Comparison of ENCODE assay signal across 8 mouse cellular contexts in the genomic region with DNA sequence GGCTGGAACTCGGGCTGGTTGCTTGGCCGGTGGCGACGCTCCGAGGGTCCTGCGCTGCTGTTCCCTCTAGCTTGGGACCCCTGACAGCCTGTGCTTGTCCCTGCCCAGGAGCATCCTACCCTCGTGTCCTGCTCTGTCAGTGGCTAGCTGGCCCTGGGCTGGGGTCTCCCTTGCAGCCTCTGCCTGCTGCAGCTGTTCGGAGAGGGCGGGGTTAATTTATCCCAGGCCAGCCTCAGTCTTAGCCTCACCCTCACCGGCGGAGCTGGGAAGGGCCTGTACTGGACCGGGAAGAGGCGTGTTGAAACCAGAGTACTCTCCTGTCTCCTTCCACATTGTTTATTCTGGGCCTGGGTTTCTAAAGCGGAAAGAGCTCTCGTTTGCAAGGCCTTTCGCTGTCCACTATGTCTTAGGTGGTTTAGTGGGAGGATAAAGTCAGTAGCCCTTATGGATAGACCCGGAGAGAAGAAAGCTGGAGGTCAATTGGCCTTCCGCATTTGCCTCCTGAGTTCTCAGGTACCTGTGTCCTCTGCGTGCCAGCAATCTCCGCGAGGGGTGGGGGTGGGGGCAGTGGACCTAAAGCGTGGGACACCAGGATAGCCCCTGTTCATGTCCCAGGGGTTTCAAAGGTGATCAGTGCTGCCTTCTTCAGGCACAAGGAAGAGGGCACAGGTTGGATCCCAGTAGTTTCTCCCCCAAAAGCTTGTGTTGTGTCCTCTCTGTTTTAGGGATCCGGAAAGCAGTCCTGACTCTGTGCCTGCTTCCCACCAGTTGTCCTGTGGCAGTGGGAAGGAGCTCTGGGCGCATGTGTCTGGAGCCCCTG. TPM values are rescaled to one million over a fixed set of nuclear protein-coding genes. Genes with fewer than 3 reads are reported as not detected.
DNase-seq lines count a peak whose midpoint lies in the region; ATAC-seq and TF ChIP-seq lines count a peak whose summit lies in the region.

No protein-coding gene starts in this region.

- no peak overlapping the region for H3K27ac ChIP-seq in testis, adult 2 months (ENCODE audit: control insufficient read depth, insufficient read depth, low read depth, low read length)
- H3K27ac ChIP-seq in forebrain, embryonic 13.5 days = no peak overlapping the region
- no peak overlapping the region; the same call in 1 of the 2 replicates for H3K27ac ChIP-seq in intestine, embryonic 14.5 days (ENCODE audit: low read depth)
- H3K27ac ChIP-seq in lung, embryonic 14.5 days (ENCODE audit: low read depth) = no peak overlapping the region
- no peak overlapping the region for H3K27ac ChIP-seq in stomach, embryonic 14.5 days (ENCODE audit: low read length)

- peak overlapping the region; percentile 60 for H3K4me3 ChIP-seq in testis, adult 2 months (ENCODE audit: control insufficient read depth, low read depth, low read length)
- H3K4me3 ChIP-seq in forebrain, embryonic 13.5 days = peak overlapping the region; percentile 50
- H3K4me3 ChIP-seq in intestine, embryonic 14.5 days (ENCODE audit: low read depth, low read length) = peak overlapping the region; percentile 54
- peak overlapping the region; percentile 61 for H3K4me3 ChIP-seq in lung, embryonic 14.5 days (ENCODE audit: low read depth, low read length)
- H3K4me3 ChIP-seq in stomach, embryonic 14.5 days (ENCODE audit: low read depth, low read length) = peak overlapping the region; percentile 60

- H3K9me3 ChIP-seq in forebrain, embryonic 13.5 days (replicated peaks) = no peaks in the 10 kb centered on the region
- no peaks in the 10 kb centered on the region for H3K9me3 ChIP-seq in intestine, embryonic 14.5 days (ENCODE audit: control insufficient read depth, low read length)
- no peaks in the 10 kb centered on the region for H3K9me3 ChIP-seq in lung, embryonic 14.5 days (ENCODE audit: low read depth, low read length)
- H3K9me3 ChIP-seq in stomach, embryonic 14.5 days (ENCODE audit: control insufficient read depth, low read depth, low read length) = no peaks in the 10 kb centered on the region

- ATAC-seq in forebrain, embryonic 13.5 days = no peak
- no peak; the same call in 1 of the 2 replicates for ATAC-seq in intestine, embryonic 14.5 days (replicated peaks; ENCODE audit: low FRiP score, low TSS enrichment, low read depth)
- peak; percentile 23; the same call in 1 of the 2 replicates for ATAC-seq in lung, embryonic 14.5 days (ENCODE audit: insufficient read depth)
- peak; percentile 54 for ATAC-seq in stomach, embryonic 14.5 days (ENCODE audit: insufficient number of reproducible peaks, insufficient read depth, low FRiP score, low read depth)

- peak overlapping the region; percentile 98 for H3K4me2 ChIP-seq in forebrain, embryonic 13.5 days
- peak overlapping the region; percentile 99 for H3K4me2 ChIP-seq in intestine, embryonic 14.5 days (ENCODE audit: low read length)
- H3K4me2 ChIP-seq in lung, embryonic 14.5 days = peak overlapping the region; percentile 97
- peak overlapping the region; percentile 96 for H3K4me2 ChIP-seq in stomach, embryonic 14.5 days (replicated peaks; ENCODE audit: low read depth, low read length)

- no peak for TF ChIP-seq POLR2A in testis, adult 2 months (IDR thresholded peaks at IDR 0.05; ENCODE audit: control insufficient read depth, low read depth, low read length)

- H3K36me3 ChIP-seq in testis, adult 2 months (ENCODE audit: control insufficient read depth, insufficient read depth, low read length) = no peaks in the 10 kb centered on the region
- H3K36me3 ChIP-seq in forebrain, embryonic 13.5 days (ENCODE audit: poor library complexity, severe bottlenecking) = no peaks in the 10 kb centered on the region
- no peaks in the 10 kb centered on the region for H3K36me3 ChIP-seq in intestine, embryonic 14.5 days (ENCODE audit: control insufficient read depth, insufficient read depth, low read length)
- no peaks in the 10 kb centered on the region for H3K36me3 ChIP-seq in lung, embryonic 14.5 days (ENCODE audit: insufficient read depth)
- H3K36me3 ChIP-seq in stomach, embryonic 14.5 days (ENCODE audit: control insufficient read depth, insufficient read depth, low read length) = no peaks in the 10 kb centered on the region

- TF ChIP-seq CTCF in testis, adult 2 months (IDR thresholded peaks at IDR 0.05; ENCODE audit: control insufficient read depth, insufficient read depth, insufficient replicate concordance, low read depth, low read length) = no peak
- TF ChIP-seq CTCF in lung, embryonic 14.5 days (IDR thresholded peaks at IDR 0.05; ENCODE audit: low read depth) = 0 out of 2 replicates have a peak, but pooled peaks have one; percentile 1

- peaks cover 10% of the 10 kb centered on the region for H3K4me1 ChIP-seq in testis, adult 2 months (ENCODE audit: control insufficient read depth, insufficient read depth, low read length)
- H3K4me1 ChIP-seq in forebrain, embryonic 13.5 days = peaks cover 22% of the 10 kb centered on the region
- peaks cover 21% of the 10 kb centered on the region for H3K4me1 ChIP-seq in intestine, embryonic 14.5 days (replicated peaks; ENCODE audit: control insufficient read depth, insufficient read depth, low read length)
- H3K4me1 ChIP-seq in lung, embryonic 14.5 days (ENCODE audit: insufficient read depth) = peaks cover 9% of the 10 kb centered on the region; the same call in 1 of the 2 replicates
- H3K4me1 ChIP-seq in stomach, embryonic 14.5 days (ENCODE audit: control insufficient read depth, insufficient read depth, low read length) = peaks cover 7% of the 10 kb centered on the region; the same call in 1 of the 2 replicates

- H3K27me3 ChIP-seq in testis, adult 2 months (ENCODE audit: control insufficient read depth, insufficient read depth, low read length) = no peaks in the 10 kb centered on the region
- peaks cover 57% of the 10 kb centered on the region for H3K27me3 ChIP-seq in forebrain, embryonic 13.5 days
- H3K27me3 ChIP-seq in intestine, embryonic 14.5 days (replicated peaks; ENCODE audit: control insufficient read depth, insufficient read depth, low read length) = peaks cover 4% of the 10 kb centered on the region; the same call in 1 of the 2 replicates
- H3K27me3 ChIP-seq in lung, embryonic 14.5 days (ENCODE audit: insufficient read depth, low read length) = 0 out of 2 replicates have a peak, but pooled peaks cover 3% of the 10 kb centered on the region
- H3K27me3 ChIP-seq in stomach, embryonic 14.5 days (ENCODE audit: control insufficient read depth, insufficient read depth, low read length) = no peaks in the 10 kb centered on the region

- H3K9ac ChIP-seq in forebrain, embryonic 13.5 days = peak overlapping the region; percentile 62
- H3K9ac ChIP-seq in intestine, embryonic 14.5 days (ENCODE audit: low read length) = peak overlapping the region; percentile 50
- H3K9ac ChIP-seq in lung, embryonic 14.5 days = peak overlapping the region; percentile 47
- H3K9ac ChIP-seq in stomach, embryonic 14.5 days (replicated peaks; ENCODE audit: low read depth, low read length) = peak overlapping the region; percentile 41; the same call in 1 of the 2 replicates

- DNase-seq in testis, postnatal 10 days (ENCODE audit: low spot score) = no peak
- peak; percentile 75 for DNase-seq in intestine, embryonic 14.5 days (ENCODE audit: low spot score)
- peak; percentile 58 for DNase-seq in lung, embryonic 14.5 days
- no peak for DNase-seq in frontal cortex, postnatal 14 days (ENCODE audit: low spot score in 2 of 2)
- DNase-seq in right cerebral cortex, postnatal 4 days = no peak

- WGBS in forebrain, embryonic 13.5 days = 4% methylated on average over 24 of the region's 24 CpGs
- 6% methylated on average over 24 of the region's 24 CpGs for WGBS in intestine, embryonic 14.5 days
- 7% methylated on average over 24 of the region's 24 CpGs for WGBS in lung, embryonic 14.5 days
- 8% methylated on average over 24 of the region's 24 CpGs for WGBS in stomach, embryonic 14.5 days

RNA-seq across cellular contexts. Expression of a gene that starts 1.0 kb away (rescaled TPM):
- polyA plus RNA-seq in testis, adult 2 months (2012; rRNA removed) = 148 and 153 TPM in 2 replicates
- 1.1 and 2.9 TPM in 2 replicates for polyA plus RNA-seq in forebrain, embryonic 13.5 days (2015; fragmentation: Nextera tagmentation; extraction: Ambion mirVana)
- polyA plus RNA-seq in intestine, embryonic 14.5 days (2014; fragmentation: Nextera tagmentation; extraction: Ambion mirVana) = 16.6 and 18.2 TPM in 2 replicates
- 15.3 and 18.3 TPM in 2 replicates for polyA plus RNA-seq in lung, embryonic 14.5 days (2014; fragmentation: Nextera tagmentation; extraction: Ambion mirVana)
- 10.7 and 11.0 TPM in 2 replicates for polyA plus RNA-seq in stomach, embryonic 14.5 days (2014; fragmentation: Nextera tagmentation; extraction: Ambion mirVana)

Comparison
In these comparisons a context has a peak if more than half of its experiments do, and no peak if none do; other contexts are left out.
1. DNase-seq: peak in intestine, embryonic 14.5 days (single experiment) and lung, embryonic 14.5 days (single experiment); none in testis, postnatal 10 days (single experiment), frontal cortex, postnatal 14 days (0 of 2) and right cerebral cortex, postnatal 4 days (single experiment).
2. ATAC-seq: peak in lung, embryonic 14.5 days (single experiment) and stomach, embryonic 14.5 days (single experiment); none in forebrain, embryonic 13.5 days (single experiment) and intestine, embryonic 14.5 days (single experiment).
3. Peak in every context shown above with its lines, with median percentiles within 50 percentile points of each other: H3K4me3 ChIP-seq, H3K4me2 ChIP-seq and H3K9ac ChIP-seq.